Mouse (Mus musculus) G1E (cell line): ENCODE measurements around the gene Lmbr1. TPM values are rescaled to one million over a fixed set of nuclear protein-coding genes. Genes with fewer than 3 reads are reported as not detected.

Source experiments
- ATAC-seq: 2 replicates; pipeline ENCODE4 v1.8.0; 2016; ENCODE audit warnings: mild to moderate bottlenecking; ENCODE audit not compliant: insufficient number of reproducible peaks, poor library complexity, low FRiP score, severe bottlenecking; ENCODE audit errors: extremely low read depth
- DNase-seq: peaks from one replicate; pipeline ENCODE4 v3.0.0; 2012; ENCODE audit warnings: low spot score
- H3K27me3 ChIP-seq: 2 replicates; pipeline ENCODE4 v1.6.1; 2012; ENCODE audit warnings: mild to moderate bottlenecking, low read length, inconsistent platforms; ENCODE audit not compliant: insufficient read depth
- H3K36me3 ChIP-seq: replicated peaks from 2 replicates; pipeline ENCODE3; 2012; ENCODE audit warnings: mild to moderate bottlenecking, inconsistent platforms
- H3K4me1 ChIP-seq: 2 replicates; pipeline ENCODE4 v1.6.1; 2012; ENCODE audit warnings: low read depth, low read length, inconsistent platforms, mixed read lengths; ENCODE audit not compliant: insufficient read depth
- H3K4me3 ChIP-seq: 2 replicates; pipeline ENCODE4 v1.5.1; 2012; ENCODE audit warnings: low read depth, mild to moderate bottlenecking, inconsistent platforms, low read length, moderate library complexity, mixed read lengths
- H3K9me3 ChIP-seq: replicated peaks from 2 replicates; pipeline ENCODE4 v1.6.1; 2012; ENCODE audit warnings: inconsistent platforms
- CTCF ChIP-seq: IDR thresholded peaks from 2 replicates; pipeline ENCODE4 v1.5.1; 2012; ENCODE audit warnings: low read depth, low read length, inconsistent platforms, mixed read lengths
- GATA1 ChIP-seq: IDR thresholded peaks from 2 replicates; pipeline ENCODE4 v1.6.1; 2012; ENCODE audit warnings: borderline replicate concordance, low read length, inconsistent platforms, mixed read lengths
- GATA2 ChIP-seq: IDR thresholded peaks from 2 replicates; pipeline ENCODE4 v1.6.1; 2012; ENCODE audit warnings: low read depth, low read length, inconsistent platforms, borderline replicate concordance
- POLR2AphosphoS5 ChIP-seq: IDR thresholded peaks from 2 replicates; pipeline ENCODE4 v1.6.1; 2012; ENCODE audit warnings: low read depth, low read length, inconsistent platforms; ENCODE audit not compliant: insufficient replicate concordance
- TAL1 ChIP-seq: conservative IDR thresholded peaks from 2 replicates; pipeline ENCODE4 v1.6.1; 2012; ENCODE audit warnings: low read depth, low read length, inconsistent platforms, mixed read lengths
- polyA plus RNA-seq: library from polyadenylated mRNA; stranded (reverse); fragments of >175 nt; gene quantifications from 2 replicates; pipeline ENCODE4 v1.2.3, GENCODE M21; 2012
- total RNA-seq, 2 experiments: library from RNA; stranded (forward) in 1 of 2; stranded (reverse) in 1 of 2; fragments of 200-1000 nt in 1 of 2; fragments of >200 nt in 1 of 2; fragmentation: Nextera tagmentation in 1 of 2; gene quantifications; 2 replicates each; pipeline ENCODE4 v1.2.3; 2014 to 2017

Gene Lmbr1
- total and polyA plus RNA-seq, 3 experiments, result 2.4 to 10.0 (median 10.0) TPM

DNA sequence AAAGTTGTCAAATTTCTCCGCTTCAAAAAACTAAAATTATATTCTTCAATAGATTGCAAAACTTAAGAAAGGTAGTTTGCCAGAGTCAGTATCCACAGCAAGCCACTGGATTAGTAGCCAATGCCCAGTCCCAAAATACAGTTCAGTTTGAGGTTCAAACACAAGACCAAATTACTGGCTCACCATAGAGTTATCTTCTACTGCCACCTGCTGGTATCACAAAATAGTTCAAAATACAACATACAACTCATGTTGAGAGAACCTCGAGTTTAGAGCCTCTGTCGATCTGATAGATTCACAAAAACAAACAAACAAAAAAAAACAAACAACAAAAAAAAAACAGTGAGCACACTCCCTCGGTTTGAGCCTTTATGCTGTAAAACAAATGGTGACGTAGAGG, 42.4 kb downstream of the Lmbr1 start:
- H3K4me3 ChIP-seq, result no peak overlapping the region
- ATAC-seq (no peak), DNase-seq (no peak)
- H3K4me1 ChIP-seq, result no peaks in the 10 kb centered on the region
- H3K27me3 ChIP-seq, result no peaks in the 10 kb centered on the region
- TF ChIP-seq GATA2, result no peak
- no peak for TF ChIP-seq POLR2AphosphoS5
- 0 out of 2 replicates have a peak, but pooled peaks have one; percentile 15 for TF ChIP-seq CTCF
- no peak for TF ChIP-seq TAL1
- TF ChIP-seq GATA1, result no peak
- no peaks in the 10 kb centered on the region for H3K9me3 ChIP-seq
- H3K36me3 ChIP-seq, result peaks cover 9% of the 10 kb centered on the region

DNA sequence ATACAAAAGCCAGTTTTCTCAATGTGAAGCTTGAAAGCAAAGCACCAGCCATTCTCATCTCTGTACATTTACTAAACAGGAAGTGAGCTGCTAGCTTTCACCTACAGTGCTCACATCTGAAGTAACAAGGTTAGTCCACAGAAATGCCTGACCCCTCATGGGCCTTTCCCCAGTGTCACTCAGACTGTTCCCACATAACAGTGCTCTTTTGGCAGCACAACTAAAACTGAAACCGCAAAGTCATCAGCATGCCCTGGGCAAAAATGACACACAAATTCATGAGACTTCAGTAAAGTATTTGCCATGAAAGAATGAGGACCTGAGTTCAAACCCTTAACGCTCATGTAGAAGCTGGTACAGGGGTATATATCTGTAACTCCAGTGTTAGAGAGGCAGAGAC, 55.7 kb downstream of the Lmbr1 start:
- Histone ChIP-seq H3K4me3 (no peak overlapping the region), H3K9me3 (no peaks in the 10 kb centered on the region), H3K4me1 (no peaks in the 10 kb centered on the region), H3K27me3 (no peaks in the 10 kb centered on the region), H3K36me3 (peaks cover 31% of the 10 kb centered on the region)
- ATAC-seq, result no peak
- TF ChIP-seq CTCF, result no peak
- no peak for TF ChIP-seq GATA1
- TF ChIP-seq POLR2AphosphoS5, result no peak
- TF ChIP-seq GATA2, result no peak
- no peak for TF ChIP-seq TAL1
- DNase-seq, result no peak

DNA sequence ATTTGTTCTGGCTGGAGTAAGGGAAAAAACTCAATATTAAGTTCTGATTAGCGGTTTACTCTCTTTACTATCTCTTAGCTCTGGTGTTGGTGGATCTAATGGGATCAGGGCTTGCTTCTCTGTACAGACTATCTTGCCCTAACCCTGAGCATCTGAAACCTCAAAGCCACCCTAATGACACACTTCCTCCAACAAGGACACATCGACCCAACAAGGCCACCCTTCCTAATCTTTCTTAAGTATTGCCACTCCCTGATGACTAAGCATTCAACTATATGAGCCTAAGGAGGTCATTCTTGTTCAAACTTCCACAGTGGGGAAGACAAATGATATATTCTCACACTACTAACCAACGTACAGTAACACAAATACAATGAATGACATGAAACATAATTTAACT, 69.0 kb downstream of the Lmbr1 start:
- Histone ChIP-seq H3K36me3 (peaks cover 16% of the 10 kb centered on the region), H3K4me1 (peaks cover 5% of the 10 kb centered on the region; the same call in 1 of the 2 replicates), H3K4me3 (no peak overlapping the region), H3K27me3 (no peaks in the 10 kb centered on the region), H3K9me3 (peaks cover 3% of the 10 kb centered on the region)
- ATAC-seq (no peak; the same call in 1 of the 2 replicates), DNase-seq (no peak)
- TF ChIP-seq GATA2 (no peak), GATA1 (no peak), POLR2AphosphoS5 (no peak), CTCF (no peak)

DNA sequence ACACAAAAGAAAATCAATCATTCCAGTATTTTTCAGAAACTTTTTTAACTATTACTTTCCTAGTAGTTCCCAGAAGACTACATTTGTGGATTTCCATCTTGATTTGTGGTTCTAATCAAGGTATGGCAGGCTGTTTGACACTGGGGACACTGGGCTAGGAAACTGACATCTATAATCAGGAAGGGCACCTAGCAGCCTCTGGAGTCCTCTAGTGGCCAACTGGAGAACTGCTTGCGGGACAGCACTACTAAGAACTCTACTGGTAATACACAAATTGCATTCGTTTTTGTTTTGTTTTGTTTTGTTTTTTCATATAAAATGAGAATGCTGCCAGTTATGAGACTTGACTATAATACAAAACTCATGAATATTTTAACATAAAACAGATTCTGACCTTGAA, 85.0 kb downstream of the Lmbr1 start:
- ATAC-seq, result peak; percentile 34; the same call in 1 of the 2 replicates
- Histone ChIP-seq H3K27me3 (no peaks in the 10 kb centered on the region), H3K4me1 (no peaks in the 10 kb centered on the region), H3K9me3 (no peaks in the 10 kb centered on the region), H3K4me3 (no peak overlapping the region), H3K36me3 (peaks cover 15% of the 10 kb centered on the region)
- peak; percentile 18 for DNase-seq
- TF ChIP-seq GATA2 (no peak), CTCF (peak; percentile 99), GATA1 (no peak), POLR2AphosphoS5 (no peak), TAL1 (no peak)

DNA sequence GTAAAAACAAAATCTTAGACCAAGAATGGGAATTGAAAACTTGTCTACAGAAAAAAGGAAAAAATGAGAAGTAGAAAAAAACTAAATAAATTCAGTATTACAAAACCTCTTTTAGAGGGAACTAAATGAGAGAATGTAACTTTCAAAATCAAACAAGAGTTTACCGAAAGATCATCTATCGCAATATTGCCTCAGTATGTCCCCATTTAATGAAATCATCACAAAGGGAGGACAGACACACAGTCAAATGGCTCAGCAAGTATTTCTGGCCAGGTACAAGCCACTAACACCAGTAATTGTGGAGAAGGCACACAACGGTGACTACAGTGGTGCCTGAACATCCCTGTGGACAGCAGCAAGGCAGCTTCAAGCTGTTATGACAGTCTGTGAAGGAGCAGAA, 88.1 kb downstream of the Lmbr1 start:
- DNase-seq (no peak), ATAC-seq (no peak)
- no peak overlapping the region for H3K4me3 ChIP-seq
- no peaks in the 10 kb centered on the region for H3K4me1 ChIP-seq
- H3K36me3 ChIP-seq, result peaks cover 21% of the 10 kb centered on the region
- no peaks in the 10 kb centered on the region for H3K9me3 ChIP-seq
- H3K27me3 ChIP-seq, result no peaks in the 10 kb centered on the region
- no peak for TF ChIP-seq CTCF
- TF ChIP-seq POLR2AphosphoS5, result no peak
- TF ChIP-seq GATA2, result no peak
- no peak for TF ChIP-seq GATA1
- TF ChIP-seq TAL1, result no peak

DNA sequence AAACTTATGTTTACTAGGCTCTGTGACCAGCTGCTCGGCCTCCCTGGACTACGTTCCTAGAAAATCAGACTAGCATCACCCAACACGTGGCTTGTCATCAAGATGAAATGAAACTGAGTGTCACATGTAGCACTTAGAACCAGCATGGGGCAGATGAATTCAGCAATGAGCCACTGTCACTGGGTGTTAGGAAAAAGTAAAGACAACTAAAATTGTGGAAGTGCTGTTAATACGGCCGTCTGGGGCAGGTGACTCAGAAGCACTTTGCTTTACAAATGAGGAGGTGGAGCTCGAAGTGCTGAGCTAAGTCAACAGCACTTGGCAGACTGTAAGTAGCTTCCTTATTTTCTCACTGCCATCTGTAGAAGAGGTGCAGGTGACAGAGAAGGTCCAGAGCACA, 88.5 kb downstream of the Lmbr1 start:
- H3K4me3 ChIP-seq, result no peak overlapping the region
- no peaks in the 10 kb centered on the region for H3K27me3 ChIP-seq
- no peaks in the 10 kb centered on the region for H3K4me1 ChIP-seq
- no peaks in the 10 kb centered on the region for H3K9me3 ChIP-seq
- no peak for ATAC-seq
- TF ChIP-seq CTCF, result no peak
- TF ChIP-seq TAL1, result no peak
- no peak for TF ChIP-seq GATA1
- TF ChIP-seq POLR2AphosphoS5, result no peak
- TF ChIP-seq GATA2, result no peak
- peaks cover 21% of the 10 kb centered on the region for H3K36me3 ChIP-seq
- DNase-seq, result no peak

DNA sequence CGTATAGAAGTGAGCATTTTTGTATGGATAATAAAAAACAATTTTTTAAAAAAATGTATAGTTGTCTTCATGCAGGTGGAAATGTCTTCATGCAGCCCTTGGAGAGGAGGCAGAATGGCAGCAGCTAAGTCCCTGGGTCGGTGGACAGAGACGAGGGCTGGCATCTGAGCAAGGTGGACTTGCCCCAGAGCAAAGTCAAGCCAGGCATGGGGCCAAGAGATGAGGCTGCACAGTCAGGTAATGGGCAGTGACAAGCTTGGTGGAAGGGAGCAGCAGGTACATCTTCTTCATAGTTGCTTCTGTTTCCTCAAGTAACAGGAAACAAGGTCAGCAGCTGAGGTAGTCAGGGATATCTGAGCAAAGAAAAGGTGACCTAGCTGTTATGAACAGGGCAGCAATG, 97.1 kb downstream of the Lmbr1 start:
- no peak for DNase-seq
- no peaks in the 10 kb centered on the region for H3K27me3 ChIP-seq
- H3K4me3 ChIP-seq, result no peak overlapping the region
- H3K4me1 ChIP-seq, result no peaks in the 10 kb centered on the region
- no peak for TF ChIP-seq GATA1
- no peak for TF ChIP-seq CTCF
- TF ChIP-seq GATA2, result no peak
- no peak for TF ChIP-seq TAL1
- TF ChIP-seq POLR2AphosphoS5, result no peak
- no peaks in the 10 kb centered on the region for H3K9me3 ChIP-seq
- peaks cover 18% of the 10 kb centered on the region for H3K36me3 ChIP-seq
- ATAC-seq, result no peak
